Mouse (Mus musculus) heart, adult 2 months (tissue): ENCODE measurements at regions not wholly inside any gene's neighbourhood (a gene's known extent, or its start where the extent isn't known, plus 50 kb on each side); places are given as distances from the start of the nearest gene placed in this dataset.

Source experiments
- DNase-seq, 2 experiments: peaks; one replicate each; pipeline ENCODE4 v3.0.0; 2021
- H3K27ac ChIP-seq: fragments of 200-600 bp; 2 replicates; pipeline ENCODE4 v1.8.1; 2022
- H3K27me3 ChIP-seq: fragments of 200-500 bp; 2 replicates; pipeline ENCODE4 v1.6.1; 2012; ENCODE audit warnings: mild to moderate bottlenecking, low read length, inconsistent platforms, mixed read lengths; ENCODE audit not compliant: control insufficient read depth, insufficient read depth
- H3K36me3 ChIP-seq: fragments of 200-500 bp; 2 replicates; pipeline ENCODE4 v1.6.1; 2012; ENCODE audit warnings: low read length, inconsistent platforms; ENCODE audit not compliant: control insufficient read depth, insufficient read depth
- H3K4me1 ChIP-seq: fragments of 200-500 bp; 2 replicates; pipeline ENCODE4 v1.6.1; 2011; ENCODE audit warnings: low read length; ENCODE audit not compliant: control insufficient read depth, insufficient read depth
- H3K4me3 ChIP-seq: fragments of 200-600 bp; 2 replicates; pipeline ENCODE4 v1.8.1; 2022
- H3K79me2 ChIP-seq: fragments of 200-500 bp; replicated peaks from 2 replicates; pipeline ENCODE4 v1.6.1; 2012; ENCODE audit warnings: mild to moderate bottlenecking, inconsistent platforms, low read length, moderate library complexity, mixed read lengths; ENCODE audit not compliant: control insufficient read depth, insufficient read depth
- H3K9ac ChIP-seq: fragments of 200-500 bp; 2 replicates; pipeline ENCODE4 v1.6.1; 2012; ENCODE audit warnings: low read depth, mild to moderate bottlenecking, control low read depth, inconsistent platforms, low read length, mixed read lengths
- CTCF ChIP-seq: fragments of 200-600 bp; IDR thresholded peaks from 2 replicates; pipeline ENCODE4 v1.8.1; 2022; ENCODE audit warnings: antibody characterized with exemption, mild to moderate bottlenecking, moderate library complexity
- EP300 ChIP-seq: fragments of 200-500 bp; IDR thresholded peaks from 2 replicates; pipeline ENCODE4 v1.6.1; 2011; ENCODE audit warnings: low read depth, low read length, control low read depth; ENCODE audit not compliant: insufficient read depth
- POLR2A ChIP-seq: fragments of 200-500 bp; IDR thresholded peaks from 2 replicates; pipeline ENCODE4 v1.6.1; 2011; ENCODE audit warnings: mild to moderate bottlenecking, low read depth, low read length, control low read depth; ENCODE audit not compliant: insufficient read depth
- WGBS: fragments of 180-500 bp; shearing (Covaris S2); methylation state at CpG from one replicate; pipeline ENCODE4 v1.1.7; 2018; 5-methylcytosine and 5-hydroxymethylcytosine counted together
- intact Hi-C: fragments of 180-260 bp; cut with DNase I; formaldehyde crosslinking; loops from one replicate; pipeline ENCODE4 v1.15.1; 2025

- H3K79me2 ChIP-seq: no peaks in the 10 kb centered on the region
- no peak overlapping the region for H3K27ac ChIP-seq
- no peak for DNase-seq
- no peaks in the 10 kb centered on the region for H3K36me3 ChIP-seq
- intact Hi-C loops: no loop called here
- TF ChIP-seq CTCF: peak; percentile 66
- TF ChIP-seq POLR2A: no peak
- H3K9ac ChIP-seq: no peak overlapping the region
- H3K4me3 ChIP-seq: no peak overlapping the region
- H3K4me1 ChIP-seq: no peaks in the 10 kb centered on the region
- no peaks in the 10 kb centered on the region for H3K27me3 ChIP-seq
Observed at GRCm38 (mm10) chr4:12571881-12572280, 400.1 kb upstream of the Fam92a start.

GRCm38 (mm10) chr4:12570689-12571088, 398.9 kb upstream of the Fam92a start:
- intact Hi-C loops: no loop called here
- Histone ChIP-seq H3K79me2 (no peaks in the 10 kb centered on the region), H3K9ac (no peak overlapping the region), H3K4me3 (no peak overlapping the region), H3K36me3 (no peaks in the 10 kb centered on the region), H3K4me1 (no peaks in the 10 kb centered on the region), H3K27ac (no peak overlapping the region), H3K27me3 (no peaks in the 10 kb centered on the region)
- TF ChIP-seq CTCF (no peak), EP300 (no peak), POLR2A (no peak)
- 80% methylated on average over 7 of the region's 7 CpGs for WGBS
- no peak for DNase-seq

- WGBS: 41% methylated on average over 5 of the region's 5 CpGs
- TF ChIP-seq POLR2A: no peak
- no peak for TF ChIP-seq CTCF
- no peak for TF ChIP-seq EP300
- intact Hi-C loops: no loop called here
- Histone ChIP-seq H3K9ac (no peak overlapping the region), H3K27ac (no peak overlapping the region), H3K79me2 (no peaks in the 10 kb centered on the region), H3K27me3 (no peaks in the 10 kb centered on the region), H3K36me3 (no peaks in the 10 kb centered on the region), H3K4me1 (no peaks in the 10 kb centered on the region), H3K4me3 (no peak overlapping the region)
- DNase-seq: no peak
Observed at GRCm38 (mm10) chr4:12567643-12568042, 395.8 kb upstream of the Fam92a start.

- Histone ChIP-seq H3K27me3 (no peaks in the 10 kb centered on the region), H3K36me3 (no peaks in the 10 kb centered on the region), H3K27ac (no peak overlapping the region), H3K9ac (no peak overlapping the region), H3K4me3 (no peak overlapping the region), H3K79me2 (no peaks in the 10 kb centered on the region), H3K4me1 (no peaks in the 10 kb centered on the region; the same call in 1 of the 2 replicates)
- DNase-seq: peak in 1 of 2 experiments; percentile 6
- 35% methylated on average over 1 of the region's 1 CpGs for whole genome bisulfite sequencing
- TF ChIP-seq CTCF: no peak
- TF ChIP-seq POLR2A: no peak
- no peak for TF ChIP-seq EP300
- intact Hi-C loops: no loop called here
Observed at GRCm38 (mm10) chr4:12563016-12563415, 391.2 kb upstream of the Fam92a start.

GRCm38 (mm10) chr4:12560546-12560945, 388.7 kb upstream of the Fam92a start:
- no peaks in the 10 kb centered on the region for H3K36me3 ChIP-seq
- no peak for DNase-seq
- H3K4me3 ChIP-seq: no peak overlapping the region
- 36% methylated on average over 3 of the region's 3 CpGs for WGBS
- H3K27me3 ChIP-seq: no peaks in the 10 kb centered on the region
- no peaks in the 10 kb centered on the region; the same call in 1 of the 2 replicates for H3K4me1 ChIP-seq
- intact Hi-C loops: no loop called here
- H3K79me2 ChIP-seq: no peaks in the 10 kb centered on the region
- no peak overlapping the region for H3K9ac ChIP-seq
- no peak overlapping the region for H3K27ac ChIP-seq
- no peak for TF ChIP-seq POLR2A
- no peak for TF ChIP-seq EP300
- no peak for TF ChIP-seq CTCF

- no peak for TF ChIP-seq CTCF
- no peak for TF ChIP-seq POLR2A
- TF ChIP-seq EP300: no peak
- 81% methylated on average over 4 of the region's 4 CpGs for WGBS
Observed at GRCm38 (mm10) chr4:12560015-12560414, 388.2 kb upstream of the Fam92a start.

GRCm38 (mm10) chr4:12557105-12557504, 385.3 kb upstream of the Fam92a start:
- TF ChIP-seq CTCF (no peak), EP300 (no peak), POLR2A (no peak)
- no peak for DNase-seq
- H3K9ac ChIP-seq: no peak overlapping the region
- intact Hi-C loops: no loop called here
- H3K36me3 ChIP-seq: no peaks in the 10 kb centered on the region
- no peaks in the 10 kb centered on the region; the same call in 1 of the 2 replicates for H3K4me1 ChIP-seq
- no peak overlapping the region for H3K27ac ChIP-seq
- 72% methylated on average over 2 of the region's 2 CpGs for WGBS
- H3K4me3 ChIP-seq: no peak overlapping the region
- H3K27me3 ChIP-seq: no peaks in the 10 kb centered on the region
- no peaks in the 10 kb centered on the region for H3K79me2 ChIP-seq

More at GRCm38 (mm10) chr4:12560015-12560414, 388.2 kb upstream of the Fam92a start:
- no peak for DNase-seq
- no peak overlapping the region for H3K9ac ChIP-seq
- H3K36me3 ChIP-seq: no peaks in the 10 kb centered on the region
- intact Hi-C loops: no loop called here
- no peaks in the 10 kb centered on the region; the same call in 1 of the 2 replicates for H3K4me1 ChIP-seq
- no peak overlapping the region for H3K4me3 ChIP-seq
- no peak overlapping the region for H3K27ac ChIP-seq
- H3K27me3 ChIP-seq: no peaks in the 10 kb centered on the region
- H3K79me2 ChIP-seq: no peaks in the 10 kb centered on the region
